Mouse (Mus musculus): ENCODE measurements at regions not wholly inside any gene's neighbourhood (a gene's known extent, or its start where the extent isn't known, plus 50 kb on each side); places are given as distances from the start of the nearest gene placed in this dataset.

DNA sequence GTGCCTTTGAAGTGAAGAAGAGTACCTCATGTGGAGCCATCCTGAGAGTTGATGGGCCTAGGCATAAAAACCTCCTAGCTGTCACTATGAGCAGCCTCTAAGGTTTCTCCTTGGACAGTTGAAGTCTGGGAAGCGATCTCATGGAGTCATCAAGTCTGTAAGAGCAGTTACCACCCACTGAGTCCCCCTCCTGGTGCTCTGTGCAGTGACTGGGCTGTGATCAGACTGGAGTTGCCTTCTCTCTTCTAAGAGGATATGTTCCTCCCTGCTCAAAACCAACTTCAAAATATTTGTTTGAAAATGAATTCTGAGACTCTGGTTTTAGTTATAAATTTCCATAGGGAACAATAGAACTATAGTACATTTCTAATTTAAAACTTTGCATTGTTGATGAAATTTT lies 283.3 kb downstream of the Cetn3 start:
- H3K27ac ChIP-seq (replicated peaks; ENCODE audit: low read depth, low read length) = no peak overlapping the region
- H3K36me3 ChIP-seq (ENCODE audit: control insufficient read depth, insufficient read depth, low read length) = no peaks in the 10 kb centered on the region
- no peaks in the 10 kb centered on the region for H3K9me3 ChIP-seq (ENCODE audit: control insufficient read depth, low read length)
- no peak overlapping the region for H3K4me2 ChIP-seq (ENCODE audit: low read length)
- 46% methylated on average over 1 of the region's 1 CpGs for WGBS
- no peak overlapping the region for H3K4me3 ChIP-seq (replicated peaks; ENCODE audit: low read depth, low read length)
- ATAC-seq (ENCODE audit: low FRiP score, low TSS enrichment) = no peak
- H3K27me3 ChIP-seq (ENCODE audit: control insufficient read depth, insufficient read depth, low read length) = no peaks in the 10 kb centered on the region
- DNase-seq = no peak
- no peaks in the 10 kb centered on the region for H3K4me1 ChIP-seq (ENCODE audit: control insufficient read depth, insufficient read depth, low read length)
- H3K9ac ChIP-seq (replicated peaks; ENCODE audit: low read length) = no peak overlapping the region

DNA sequence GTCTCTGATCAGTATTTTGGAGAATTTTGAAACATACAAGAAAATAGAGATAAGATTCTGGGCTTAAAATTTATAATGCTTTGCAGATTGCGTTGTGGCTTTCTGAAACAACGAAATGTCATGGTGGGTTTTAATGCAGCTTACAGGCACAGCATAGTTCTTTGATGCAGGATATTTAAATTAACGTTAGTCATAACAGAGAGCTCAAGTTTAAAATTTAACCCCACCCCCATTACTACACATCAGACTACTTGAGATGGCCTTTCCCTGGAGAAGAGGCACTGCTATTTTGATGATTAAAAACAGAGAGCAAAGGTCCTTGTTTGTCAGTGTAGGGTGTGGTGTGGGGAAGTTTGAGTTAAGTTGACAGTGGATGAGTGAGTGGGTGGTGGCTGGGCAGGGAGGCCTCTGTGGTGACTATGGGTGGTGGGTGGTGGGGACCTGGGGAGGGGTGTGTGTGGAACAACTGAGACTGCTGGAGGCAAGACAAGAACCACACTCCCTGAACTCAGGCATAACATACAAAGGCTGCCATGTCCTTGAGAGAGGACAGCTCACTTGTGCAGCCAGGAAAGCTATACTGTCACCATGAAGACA lies 283.9 kb downstream of the Cetn3 start:
- ATAC-seq (ENCODE audit: low FRiP score, low TSS enrichment) (no peak), DNase-seq (no peak)
- 91% methylated on average over 3 of the region's 3 CpGs for WGBS
- Histone ChIP-seq H3K27me3 (ENCODE audit: control insufficient read depth, insufficient read depth, low read length) (no peaks in the 10 kb centered on the region), H3K27ac (replicated peaks; ENCODE audit: low read depth, low read length) (no peak overlapping the region), H3K36me3 (ENCODE audit: control insufficient read depth, insufficient read depth, low read length) (no peaks in the 10 kb centered on the region), H3K4me3 (replicated peaks; ENCODE audit: low read depth, low read length) (no peak overlapping the region), H3K9me3 (ENCODE audit: control insufficient read depth, low read length) (no peaks in the 10 kb centered on the region), H3K9ac (replicated peaks; ENCODE audit: low read length) (no peak overlapping the region), H3K4me2 (ENCODE audit: low read length) (no peak overlapping the region), H3K4me1 (ENCODE audit: control insufficient read depth, insufficient read depth, low read length) (no peaks in the 10 kb centered on the region)

DNA sequence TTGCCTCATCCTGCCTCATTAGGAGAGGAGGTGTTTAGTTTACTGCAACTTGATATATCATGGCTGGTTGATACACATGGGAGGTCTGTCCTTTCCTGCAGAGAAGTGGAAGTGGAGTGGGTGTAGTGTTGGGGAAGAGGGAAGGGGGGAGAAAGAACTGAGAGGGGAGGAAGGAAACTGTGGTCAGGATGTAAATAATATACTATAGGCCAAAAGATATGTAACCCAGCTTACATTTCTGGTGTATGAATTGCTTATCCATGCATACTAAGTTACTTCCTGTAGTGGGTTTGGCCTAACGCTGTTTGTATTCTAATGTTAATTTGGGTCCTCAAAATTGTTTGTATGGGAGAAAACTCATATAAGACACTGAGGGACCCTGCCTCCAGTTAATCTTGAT lies 289.6 kb downstream of the Cetn3 start:
- Histone ChIP-seq H3K4me2 (ENCODE audit: low read length) (no peak overlapping the region), H3K9ac (replicated peaks; ENCODE audit: low read length) (no peak overlapping the region), H3K9me3 (ENCODE audit: control insufficient read depth, low read length) (no peaks in the 10 kb centered on the region), H3K27ac (replicated peaks; ENCODE audit: low read depth, low read length) (no peak overlapping the region), H3K27me3 (ENCODE audit: control insufficient read depth, insufficient read depth, low read length) (no peaks in the 10 kb centered on the region), H3K4me3 (replicated peaks; ENCODE audit: low read depth, low read length) (no peak overlapping the region), H3K4me1 (ENCODE audit: control insufficient read depth, insufficient read depth, low read length) (no peaks in the 10 kb centered on the region), H3K36me3 (ENCODE audit: control insufficient read depth, insufficient read depth, low read length) (no peaks in the 10 kb centered on the region)
- ATAC-seq (ENCODE audit: low FRiP score, low TSS enrichment) (no peak), DNase-seq (no peak)
- 91% methylated on average over 1 of the region's 1 CpGs for WGBS

DNA sequence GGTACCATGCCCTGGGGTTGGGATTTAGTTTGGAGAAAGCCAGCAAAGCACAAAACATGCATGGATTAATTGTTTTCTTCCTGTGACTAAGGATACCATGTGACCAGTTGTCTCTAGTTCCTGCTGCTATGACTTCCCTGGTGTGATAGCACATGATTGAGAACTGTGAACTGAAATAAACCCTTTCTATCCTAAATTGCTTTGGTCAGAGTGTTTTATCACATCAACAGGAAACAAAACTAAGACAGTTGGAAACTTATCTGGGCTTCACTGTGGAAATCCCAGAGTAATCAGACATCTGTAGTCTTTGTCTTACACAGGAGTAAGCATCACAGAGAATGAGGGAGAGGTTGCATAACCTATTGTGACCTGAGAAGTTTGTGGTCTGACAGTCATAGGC lies 290.5 kb downstream of the Cetn3 start:
- Histone ChIP-seq H3K4me2 (ENCODE audit: low read length) (no peak overlapping the region), H3K9ac (replicated peaks; ENCODE audit: low read length) (no peak overlapping the region), H3K4me3 (replicated peaks; ENCODE audit: low read depth, low read length) (no peak overlapping the region), H3K27ac (replicated peaks; ENCODE audit: low read depth, low read length) (no peak overlapping the region), H3K9me3 (ENCODE audit: control insufficient read depth, low read length) (no peaks in the 10 kb centered on the region), H3K36me3 (ENCODE audit: control insufficient read depth, insufficient read depth, low read length) (no peaks in the 10 kb centered on the region), H3K27me3 (ENCODE audit: control insufficient read depth, insufficient read depth, low read length) (no peaks in the 10 kb centered on the region), H3K4me1 (ENCODE audit: control insufficient read depth, insufficient read depth, low read length) (no peaks in the 10 kb centered on the region)
- ATAC-seq (ENCODE audit: low FRiP score, low TSS enrichment) (no peak), DNase-seq (no peak)

DNA sequence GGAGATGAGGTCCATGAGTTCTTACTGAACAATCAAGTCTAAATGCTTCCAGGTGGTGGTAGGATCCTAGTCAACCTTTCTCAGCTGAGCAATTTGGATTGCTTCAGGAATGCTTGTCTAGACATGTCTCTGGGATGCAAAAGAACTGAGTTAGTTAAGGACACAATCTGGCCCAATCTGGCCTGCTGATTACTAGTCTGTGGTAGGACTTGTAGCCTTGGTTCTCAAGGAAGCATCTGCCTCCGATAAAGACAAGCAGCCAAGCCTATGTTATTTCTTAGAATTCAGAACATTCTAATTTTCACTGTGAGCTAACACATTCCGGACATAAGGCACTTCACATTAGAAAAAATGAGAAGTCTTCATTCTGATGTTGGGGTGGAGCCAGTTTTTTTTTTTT lies 298.5 kb downstream of the Cetn3 start:
- H3K27me3 ChIP-seq (ENCODE audit: control insufficient read depth, insufficient read depth, low read length) = no peaks in the 10 kb centered on the region
- ATAC-seq (ENCODE audit: low FRiP score, low TSS enrichment) = no peak
- WGBS = 98% methylated on average over 2 of the region's 2 CpGs

DNA sequence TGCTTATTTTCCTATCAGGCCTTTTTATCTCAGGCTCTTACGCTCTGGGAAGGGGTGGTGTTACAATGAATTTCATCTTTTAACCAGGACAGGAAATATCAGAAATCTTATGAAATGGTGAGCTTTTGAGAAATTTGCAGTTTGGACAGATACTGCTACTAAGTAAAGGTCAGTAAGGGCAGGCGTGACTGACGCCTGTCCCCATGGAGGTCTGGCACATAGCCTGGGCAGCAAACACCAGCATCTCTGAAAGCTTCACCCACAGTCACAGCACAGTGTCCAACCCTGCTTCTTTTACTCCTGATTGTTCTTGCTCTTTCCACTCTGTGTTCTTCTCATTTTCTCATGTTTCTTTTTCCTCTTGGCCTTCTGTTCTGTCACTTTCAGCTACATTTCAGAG lies 304.8 kb downstream of the Cetn3 start:
- Histone ChIP-seq H3K9ac (replicated peaks; ENCODE audit: low read length) (no peak overlapping the region), H3K4me3 (replicated peaks; ENCODE audit: low read depth, low read length) (no peak overlapping the region), H3K36me3 (ENCODE audit: control insufficient read depth, insufficient read depth, low read length) (no peaks in the 10 kb centered on the region), H3K4me2 (ENCODE audit: low read length) (no peak overlapping the region), H3K27ac (replicated peaks; ENCODE audit: low read depth, low read length) (no peak overlapping the region), H3K4me1 (ENCODE audit: control insufficient read depth, insufficient read depth, low read length) (no peaks in the 10 kb centered on the region), H3K9me3 (ENCODE audit: control insufficient read depth, low read length) (no peaks in the 10 kb centered on the region), H3K27me3 (ENCODE audit: control insufficient read depth, insufficient read depth, low read length) (no peaks in the 10 kb centered on the region)
- WGBS = 82% methylated on average over 3 of the region's 3 CpGs
- ATAC-seq (ENCODE audit: low FRiP score, low TSS enrichment) (no peak), DNase-seq (no peak)

More for the DNA sequence above, 298.5 kb downstream of the Cetn3 start:
- Histone ChIP-seq H3K4me1 (ENCODE audit: control insufficient read depth, insufficient read depth, low read length) (no peaks in the 10 kb centered on the region), H3K9me3 (ENCODE audit: control insufficient read depth, low read length) (no peaks in the 10 kb centered on the region), H3K4me2 (ENCODE audit: low read length) (no peak overlapping the region), H3K27ac (replicated peaks; ENCODE audit: low read depth, low read length) (no peak overlapping the region), H3K36me3 (ENCODE audit: control insufficient read depth, insufficient read depth, low read length) (no peaks in the 10 kb centered on the region), H3K4me3 (replicated peaks; ENCODE audit: low read depth, low read length) (no peak overlapping the region), H3K9ac (replicated peaks; ENCODE audit: low read length) (no peak overlapping the region)
- no peak for DNase-seq

DNA sequence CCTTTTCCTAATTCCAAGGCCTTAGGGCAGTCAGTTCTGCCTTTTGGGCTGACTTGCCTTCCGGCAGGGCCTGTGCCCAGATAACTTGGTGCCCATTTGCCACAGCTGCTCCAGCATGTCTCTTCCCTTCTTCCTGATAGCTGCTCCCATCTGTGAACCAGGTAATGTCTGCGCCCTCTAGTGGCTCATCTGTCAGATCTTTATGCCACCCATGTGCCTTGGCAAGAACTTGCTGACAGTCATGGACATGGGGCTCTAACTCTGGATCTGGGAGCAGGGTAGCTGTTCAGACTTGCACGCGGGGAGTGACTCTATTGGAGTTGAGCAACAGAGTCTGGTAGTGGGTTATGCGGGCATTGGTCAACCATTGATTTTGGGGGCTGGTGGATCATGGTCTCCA lies 309.3 kb downstream of the Cetn3 start:
- no peaks in the 10 kb centered on the region for H3K9me3 ChIP-seq (ENCODE audit: control insufficient read depth, low read length)
- 88% methylated on average over 5 of the region's 5 CpGs for WGBS

DNA sequence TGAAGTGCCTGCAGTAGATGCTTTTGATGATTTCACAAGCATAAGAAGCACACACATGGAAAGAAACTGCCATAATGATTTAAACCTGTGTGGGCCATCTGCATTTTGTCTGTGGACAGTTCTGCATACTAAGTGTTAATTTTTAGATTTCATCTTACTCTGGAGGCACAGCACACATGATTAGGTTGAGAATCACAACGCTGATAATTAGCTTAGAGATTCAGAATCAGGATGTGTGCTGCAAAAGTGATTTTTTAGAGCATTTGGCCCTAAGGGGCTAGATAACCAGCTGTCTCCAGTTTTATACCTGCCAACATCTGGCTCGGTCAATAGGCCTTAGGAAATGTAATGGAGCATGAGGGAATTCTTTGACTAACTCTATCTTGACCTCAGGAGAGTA lies 323.2 kb downstream of the Cetn3 start:
- Histone ChIP-seq H3K27me3 (ENCODE audit: control insufficient read depth, insufficient read depth, low read length) (no peaks in the 10 kb centered on the region), H3K4me1 (ENCODE audit: control insufficient read depth, insufficient read depth, low read length) (no peaks in the 10 kb centered on the region), H3K9me3 (ENCODE audit: control insufficient read depth, low read length) (no peaks in the 10 kb centered on the region; the same call in 1 of the 2 replicates), H3K36me3 (ENCODE audit: control insufficient read depth, insufficient read depth, low read length) (no peaks in the 10 kb centered on the region), H3K4me3 (replicated peaks; ENCODE audit: low read depth, low read length) (no peak overlapping the region), H3K9ac (replicated peaks; ENCODE audit: low read length) (no peak overlapping the region), H3K27ac (replicated peaks; ENCODE audit: low read depth, low read length) (no peak overlapping the region), H3K4me2 (ENCODE audit: low read length) (no peak overlapping the region)
- 0 out of 2 replicates have a peak, but pooled peaks have one; percentile 20 for ATAC-seq (ENCODE audit: low FRiP score, low TSS enrichment)
- DNase-seq = peak; percentile 2
- 67% methylated on average over 2 of the region's 2 CpGs for WGBS

More for the DNA sequence above, 309.3 kb downstream of the Cetn3 start:
- no peaks in the 10 kb centered on the region for H3K4me1 ChIP-seq (ENCODE audit: control insufficient read depth, insufficient read depth, low read length)
- no peaks in the 10 kb centered on the region for H3K36me3 ChIP-seq (ENCODE audit: control insufficient read depth, insufficient read depth, low read length)
- no peaks in the 10 kb centered on the region for H3K27me3 ChIP-seq (ENCODE audit: control insufficient read depth, insufficient read depth, low read length)
- no peak overlapping the region for H3K27ac ChIP-seq (replicated peaks; ENCODE audit: low read depth, low read length)
- no peak overlapping the region for H3K4me3 ChIP-seq (replicated peaks; ENCODE audit: low read depth, low read length)
- ATAC-seq (ENCODE audit: low FRiP score, low TSS enrichment) (0 out of 2 replicates have a peak, but pooled peaks have one; percentile 6), DNase-seq (peak; percentile 6)
- no peak overlapping the region for H3K4me2 ChIP-seq (ENCODE audit: low read length)
- H3K9ac ChIP-seq (replicated peaks; ENCODE audit: low read length) = no peak overlapping the region

Measured in midbrain, embryonic 14.5 days (tissue).